ENCODE assay signal across 8 mouse cellular contexts in the genomic region with DNA sequence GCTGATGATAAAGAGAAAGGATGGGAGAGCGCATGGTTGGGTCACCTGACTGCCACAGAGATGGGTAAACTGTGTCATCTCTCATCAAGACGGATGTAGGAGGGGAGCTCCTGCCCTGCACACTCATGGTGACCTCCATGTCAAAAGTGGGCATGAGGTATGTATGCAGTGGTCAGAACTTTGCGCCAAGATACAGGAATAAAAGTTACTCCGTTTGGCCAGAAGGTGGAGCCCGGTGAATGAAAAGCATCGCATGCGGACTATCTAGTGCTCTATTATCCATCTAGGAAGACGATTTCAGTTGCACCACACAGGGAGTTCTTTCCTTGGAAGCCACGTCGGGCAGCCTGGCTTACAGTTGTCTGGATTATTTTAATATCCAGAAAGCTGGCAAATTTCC. TPM values are rescaled to one million over a fixed set of nuclear protein-coding genes. Genes with fewer than 3 reads are reported as not detected.
DNase-seq lines count a peak whose midpoint lies in the region; ATAC-seq and TF ChIP-seq lines count a peak whose summit lies in the region.

No protein-coding gene starts in this region.

- no peak overlapping the region for H3K9ac ChIP-seq in hindbrain, embryonic 11.5 days (ENCODE audit: low read depth, low read length)
- H3K9ac ChIP-seq in hindbrain, embryonic 12.5 days, result no peak overlapping the region
- no peak overlapping the region for H3K9ac ChIP-seq in midbrain, embryonic 14.5 days (replicated peaks; ENCODE audit: low read length)

- peak; percentile 70 for DNase-seq in hindbrain, embryonic 11.5 days (ENCODE audit: low spot score)
- no peak for DNase-seq in Patski (ENCODE audit: low read depth, low spot score)
- DNase-seq in hindlimb bud, embryonic 11.5 days (ENCODE audit: extremely low spot score, low read depth, low spot score), result peak; percentile 31
- peak; percentile 40 to 44 for DNase-seq in left cerebral cortex, postnatal 10 days (ENCODE audit: extremely low spot score in 1 of 2, low spot score in 2 of 2)
- DNase-seq in midbrain, embryonic 14.5 days, result peak; percentile 86
- DNase-seq in yolk sac, embryonic 10.5 days (ENCODE audit: low spot score), result no peak

- in situ Hi-C loops in Patski (cut with MboI; ENCODE audit: low pct_unique_long_range_greater_than_20kb), result no loop called here

- TF ChIP-seq CTCF in Patski (IDR thresholded peaks at IDR 0.05), result peak; percentile 76
- TF ChIP-seq CTCF in cortical plate, adult 2 months (IDR thresholded peaks at IDR 0.05; ENCODE audit: extremely low read depth, insufficient read depth, low read length), result peak; percentile 72

- 14% methylated on average over 10 of the region's 10 CpGs for WGBS in hindbrain, embryonic 11.5 days
- whole genome bisulfite sequencing in hindbrain, embryonic 12.5 days, result 13% methylated on average over 10 of the region's 10 CpGs
- 10% methylated on average over 10 of the region's 10 CpGs for WGBS in midbrain, embryonic 14.5 days

- no peak overlapping the region for H3K27ac ChIP-seq in hindbrain, embryonic 11.5 days (ENCODE audit: low read depth, low read length)
- no peak overlapping the region for H3K27ac ChIP-seq in hindbrain, embryonic 12.5 days
- H3K27ac ChIP-seq in cortical plate, adult 2 months (ENCODE audit: insufficient read depth, low read length), result no peak overlapping the region
- H3K27ac ChIP-seq in midbrain, embryonic 14.5 days (replicated peaks; ENCODE audit: low read depth, low read length), result no peak overlapping the region

- H3K4me2 ChIP-seq in hindbrain, embryonic 11.5 days (replicated peaks; ENCODE audit: low read depth, low read length), result no peak overlapping the region
- no peak overlapping the region for H3K4me2 ChIP-seq in hindbrain, embryonic 12.5 days (replicated peaks)
- no peak overlapping the region for H3K4me2 ChIP-seq in midbrain, embryonic 14.5 days (ENCODE audit: low read length)

- no peaks in the 10 kb centered on the region for H3K4me1 ChIP-seq in hindbrain, embryonic 11.5 days (replicated peaks; ENCODE audit: control insufficient read depth, insufficient read depth, low read length)
- no peaks in the 10 kb centered on the region for H3K4me1 ChIP-seq in hindbrain, embryonic 12.5 days
- H3K4me1 ChIP-seq in cortical plate, adult 2 months (ENCODE audit: control insufficient read depth, insufficient read depth, low read length), result no peaks in the 10 kb centered on the region
- no peaks in the 10 kb centered on the region for H3K4me1 ChIP-seq in midbrain, embryonic 14.5 days (ENCODE audit: control insufficient read depth, insufficient read depth, low read length)

- H3K9me3 ChIP-seq in hindbrain, embryonic 11.5 days (ENCODE audit: control insufficient read depth, low read length), result no peaks in the 10 kb centered on the region
- H3K9me3 ChIP-seq in hindbrain, embryonic 12.5 days (replicated peaks), result no peaks in the 10 kb centered on the region
- H3K9me3 ChIP-seq in midbrain, embryonic 14.5 days (ENCODE audit: control insufficient read depth, low read length), result no peaks in the 10 kb centered on the region

- H3K36me3 ChIP-seq in hindbrain, embryonic 11.5 days (ENCODE audit: control insufficient read depth, insufficient read depth, low read length), result no peaks in the 10 kb centered on the region
- H3K36me3 ChIP-seq in hindbrain, embryonic 12.5 days, result no peaks in the 10 kb centered on the region
- H3K36me3 ChIP-seq in midbrain, embryonic 14.5 days (ENCODE audit: control insufficient read depth, insufficient read depth, low read length), result no peaks in the 10 kb centered on the region

- intact Hi-C loops in left cerebral cortex, postnatal 10 days (cut with DNase I), result loop anchor here (2.0 kb wide), 1 partner anchor 57 kb away; no protein-coding TSS in a partner anchor

- CTCF ChIA-PET in Patski (lab: Charles Lee), result interaction anchor here (2.5 kb wide), 1 partner anchor 57 kb away, joined by 12 read pairs; no protein-coding TSS in a partner anchor

- no peak overlapping the region for H3K4me3 ChIP-seq in hindbrain, embryonic 11.5 days (ENCODE audit: low read depth, low read length)
- H3K4me3 ChIP-seq in hindbrain, embryonic 12.5 days, result no peak overlapping the region
- H3K4me3 ChIP-seq in cortical plate, adult 2 months (ENCODE audit: insufficient read depth, low read length), result no peak overlapping the region
- no peak overlapping the region for H3K4me3 ChIP-seq in midbrain, embryonic 14.5 days (replicated peaks; ENCODE audit: low read depth, low read length)

- ATAC-seq in hindbrain, embryonic 11.5 days (ENCODE audit: low FRiP score), result no peak
- ATAC-seq in hindbrain, embryonic 12.5 days (ENCODE audit: low FRiP score), result no peak
- ATAC-seq in Patski, result peak; percentile 73
- no peak for ATAC-seq in midbrain, embryonic 14.5 days (ENCODE audit: low FRiP score, low TSS enrichment)

- TF ChIP-seq POLR2A in cortical plate, adult 2 months (IDR thresholded peaks at IDR 0.05; ENCODE audit: extremely low read depth, insufficient read depth, low read length), result no peak

- POLR2A ChIA-PET in Patski (lab: Charles Lee), result no interaction called here

- no peaks in the 10 kb centered on the region for H3K27me3 ChIP-seq in hindbrain, embryonic 11.5 days (ENCODE audit: control insufficient read depth, insufficient read depth, low read length)
- no peaks in the 10 kb centered on the region for H3K27me3 ChIP-seq in hindbrain, embryonic 12.5 days
- peaks cover 3% of the 10 kb centered on the region for H3K27me3 ChIP-seq in Patski
- H3K27me3 ChIP-seq in midbrain, embryonic 14.5 days (ENCODE audit: control insufficient read depth, insufficient read depth, low read length), result no peaks in the 10 kb centered on the region

RNA-seq across cellular contexts. Expression of gene Acpp, which starts 22.0 kb away (rescaled TPM):
- polyA plus RNA-seq in hindbrain, embryonic 11.5 days (2014; fragmentation: Nextera tagmentation; extraction: Ambion mirVana), result 0.37 and 0.63 TPM in 2 replicates
- 0.33 and 0.58 TPM in 2 replicates for polyA plus RNA-seq in hindbrain, embryonic 12.5 days (2016; fragmentation: Nextera tagmentation; extraction: Ambion mirVana)
- polyA plus RNA-seq in Patski (2021), result not detected
- polyA plus RNA-seq in cortical plate, adult 2 months (2012; rRNA removed), result 0.09 and 0.17 TPM in 2 replicates
- under 1 TPM; 0.32 to 0.71 TPM for total RNA-seq in left cerebral cortex, postnatal 10 days (2021)
- polyA plus RNA-seq in midbrain, embryonic 14.5 days (2014; fragmentation: Nextera tagmentation; extraction: Ambion mirVana), result 0.24 and 0.41 TPM in 2 replicates

RNA-seq across cellular contexts. Expression of gene Dnajc13, which starts 52.8 kb away (rescaled TPM):
- 19.8 and 31.5 TPM in 2 replicates for polyA plus RNA-seq in hindbrain, embryonic 11.5 days (2014; fragmentation: Nextera tagmentation; extraction: Ambion mirVana)
- polyA plus RNA-seq in hindbrain, embryonic 12.5 days (2016; fragmentation: Nextera tagmentation; extraction: Ambion mirVana), result 23.2 and 29.3 TPM in 2 replicates
- 64.2 TPM for polyA plus RNA-seq in Patski (2021)
- polyA plus RNA-seq in cortical plate, adult 2 months (2012; rRNA removed), result 62.9 and 67.2 TPM in 2 replicates
- total RNA-seq in left cerebral cortex, postnatal 10 days (2021), result 10 to 100 TPM; 74.5 to 76.7 TPM
- polyA plus RNA-seq in midbrain, embryonic 14.5 days (2014; fragmentation: Nextera tagmentation; extraction: Ambion mirVana), result 27.6 and 32.0 TPM in 2 replicates

Comparison
In these comparisons a context has a peak if more than half of its experiments do, and no peak if none do; other contexts are left out.
1. DNase-seq: peak in hindbrain, embryonic 11.5 days (single experiment), hindlimb bud, embryonic 11.5 days (single experiment), left cerebral cortex, postnatal 10 days (2 of 2) and midbrain, embryonic 14.5 days (single experiment); none in Patski (single experiment) and yolk sac, embryonic 10.5 days (single experiment).